Mouse (Mus musculus) adrenal gland, postnatal 36 days (tissue): Measurements from ENCODE around the gene Chid1. TPM values are rescaled to one million over a fixed set of nuclear protein-coding genes. Genes with fewer than 3 reads are reported as not detected.

Source experiments
- DNase-seq, 2 experiments: peaks; one replicate each; pipeline ENCODE4 v3.0.0; 2021; ENCODE audit warnings: mixed read lengths in 1 of 2
- total RNA-seq, 2 experiments: library from RNA; stranded (reverse); gene quantifications; 2 replicates each; pipeline ENCODE4 v1.2.3; 2021

Chid1 gene
- total RNA-seq, 2 experiments from 2014 or later: 57.4 to 58.5 TPM

DNA sequence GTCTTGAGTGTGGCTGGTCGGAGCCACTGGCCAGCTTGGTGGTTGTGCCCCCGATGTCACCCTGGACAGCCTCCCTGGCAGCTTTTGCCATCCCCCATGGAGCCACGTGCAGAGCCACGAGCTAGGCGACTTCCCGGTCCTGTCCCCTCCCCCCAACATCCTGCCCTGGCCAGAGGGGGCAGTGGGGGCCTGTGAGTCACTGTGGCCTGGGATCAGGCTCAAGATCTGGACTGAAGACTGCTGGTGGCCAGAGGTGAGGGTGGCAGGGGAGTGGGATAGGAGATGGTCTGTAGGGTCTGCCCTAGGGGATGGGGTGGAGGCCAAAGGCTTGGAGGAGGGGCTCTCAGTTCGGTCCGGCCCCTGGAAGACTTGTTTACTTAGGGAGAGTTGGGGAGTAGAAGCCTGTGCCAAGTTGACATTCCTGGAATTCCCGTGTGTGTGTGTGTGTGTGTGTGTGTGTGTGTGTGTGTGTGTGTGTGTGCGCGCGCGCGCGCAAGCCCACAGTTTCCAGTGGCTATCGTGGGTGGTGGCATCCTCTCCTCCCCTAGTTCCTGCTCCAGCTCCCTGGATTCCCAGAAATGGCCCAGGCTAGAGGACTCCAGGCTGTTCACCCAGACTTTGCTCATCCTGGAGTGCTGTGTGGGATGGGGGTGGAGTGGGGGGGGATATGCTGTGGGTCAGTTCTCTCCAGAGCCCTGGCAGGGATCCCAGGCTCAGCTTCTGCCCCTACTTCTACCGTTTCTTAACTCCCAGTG is 63.3 kb downstream of the Chid1 start:
- peak; percentile 93 to 96 for DNase-seq

- DNase-seq: no peak
Observed at GRCm38 (mm10) chr7:141475805-141476158, 63.9 kb downstream of the Chid1 start.

- peak; percentile 87 to 92 for DNase-seq
Observed at GRCm38 (mm10) chr7:141475011-141475804, 64.4 kb downstream of the Chid1 start, which contains the start of the genes Polr2l and Tspan4. TSS of gene Polr2l (minus strand) at chr7:141475132. TSS of gene Tspan4 (plus strand) at chr7:141475240.

GRCm38 (mm10) chr7:141474160-141474559 is 65.5 kb downstream of the Chid1 start:
- DNase-seq: no peak

GRCm38 (mm10) chr7:141472763-141473162 is 66.9 kb downstream of the Chid1 start:
- DNase-seq: no peak

- DNase-seq: peak in 1 of 2 experiments; percentile 65
Observed at GRCm38 (mm10) chr7:141472226-141472625, 67.4 kb downstream of the Chid1 start.

- DNase-seq: no peak
Observed at GRCm38 (mm10) chr7:141471236-141471635, 68.4 kb downstream of the Chid1 start.

DNA sequence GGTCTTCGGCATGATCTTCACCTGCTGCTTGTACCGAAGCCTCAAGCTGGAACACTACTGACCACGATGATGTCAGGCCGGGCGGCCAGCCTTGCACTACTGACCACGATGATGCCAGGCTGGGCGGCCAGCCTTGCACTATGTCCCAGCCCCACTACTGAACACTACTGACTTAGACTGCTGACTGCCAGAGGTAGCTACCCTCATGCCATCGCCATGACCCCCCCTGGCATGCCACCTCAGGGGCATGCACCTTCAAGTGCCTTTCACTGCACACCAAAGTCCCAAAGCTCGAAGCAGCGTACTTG is 69.1 kb downstream of the Chid1 start:
- DNase-seq: no peak

- no peak for DNase-seq
Observed at GRCm38 (mm10) chr7:141469901-141470636, 69.6 kb downstream of the Chid1 start.

GRCm38 (mm10) chr7:141469352-141469751 is 70.3 kb downstream of the Chid1 start:
- DNase-seq: no peak

DNA sequence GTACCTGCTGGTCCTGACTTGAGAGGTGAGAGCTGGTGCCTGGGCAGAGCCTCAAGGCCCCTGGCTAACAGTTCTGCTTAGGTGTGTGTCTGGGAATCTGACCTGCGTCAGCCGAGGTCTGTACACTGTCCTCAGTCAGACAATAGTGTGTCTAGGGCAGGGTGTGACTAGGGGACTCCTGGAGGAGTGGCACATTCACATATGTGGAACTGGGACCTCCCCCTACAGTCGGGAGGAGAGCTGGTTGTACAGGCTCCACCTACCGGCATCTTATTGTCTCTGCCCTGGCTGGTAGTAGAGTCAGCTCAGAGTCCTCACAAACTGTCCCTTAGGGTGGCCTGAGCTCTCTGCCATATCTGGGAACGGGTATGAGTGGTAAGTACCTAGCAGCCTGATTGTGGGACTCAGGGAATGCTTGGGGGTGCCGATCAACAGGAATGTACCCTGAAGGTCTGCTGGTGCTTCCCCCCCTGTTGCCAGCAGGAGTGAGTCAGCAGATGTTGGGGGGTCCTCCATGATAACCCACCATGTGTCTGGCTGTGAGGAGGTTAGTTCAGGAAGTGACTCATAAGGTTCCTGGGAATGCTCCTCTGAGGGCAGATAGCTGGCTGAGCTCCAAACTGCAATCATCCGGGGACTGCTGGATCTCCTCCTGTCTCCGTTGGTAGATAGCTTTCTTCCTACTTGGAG is 71.0 kb downstream of the Chid1 start:
- peak; percentile 88 to 91 for DNase-seq

- peak in 1 of 2 experiments; percentile 65 for DNase-seq
Observed at GRCm38 (mm10) chr7:141468164-141468521, 71.5 kb downstream of the Chid1 start.

DNA sequence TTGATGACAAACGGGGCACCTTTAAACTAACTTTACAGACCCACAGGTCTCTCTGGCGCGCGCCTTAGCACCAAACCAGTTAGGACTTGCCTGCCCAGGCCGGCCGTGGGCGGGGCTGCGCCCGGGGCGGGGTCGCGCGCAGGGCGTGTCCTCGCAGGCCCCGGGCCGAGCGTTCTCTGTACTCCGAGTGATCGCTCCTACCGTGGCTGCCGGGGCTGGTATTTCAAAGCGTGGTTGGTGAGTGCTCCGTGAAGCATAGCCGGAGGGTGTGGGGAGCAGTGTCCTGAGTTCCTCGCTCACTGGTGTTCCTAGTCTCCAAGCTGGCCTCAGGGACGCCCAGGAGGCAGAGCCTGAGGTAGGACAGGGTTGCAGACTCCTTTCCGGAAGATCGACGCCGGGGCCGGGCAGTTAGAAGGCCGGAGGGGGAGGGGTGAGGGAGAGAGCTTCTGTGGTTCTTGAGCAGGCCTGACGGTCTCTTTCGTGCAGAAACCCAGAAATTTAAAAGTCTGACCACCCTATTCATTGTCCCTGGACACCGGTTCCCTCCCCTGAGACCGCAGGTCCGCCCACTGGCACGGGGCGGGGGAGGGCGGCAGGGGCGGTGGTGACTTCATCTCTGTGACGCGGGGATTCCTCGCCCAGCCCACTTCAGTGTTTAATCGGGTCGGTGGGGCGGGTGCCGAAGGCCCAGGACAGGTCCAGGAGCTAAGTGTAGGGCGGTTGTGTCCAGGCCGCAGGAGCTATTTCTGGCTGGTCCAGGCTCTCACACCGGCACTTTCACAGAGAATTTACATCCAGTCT is 72.2 kb downstream of the Chid1 start, which contains the start of gene Cd151:
TSS of gene Cd151 (plus strand) at position 163 of the 801 bp plus-strand sequence.
- peak; percentile 94 to 97 for DNase-seq

DNA sequence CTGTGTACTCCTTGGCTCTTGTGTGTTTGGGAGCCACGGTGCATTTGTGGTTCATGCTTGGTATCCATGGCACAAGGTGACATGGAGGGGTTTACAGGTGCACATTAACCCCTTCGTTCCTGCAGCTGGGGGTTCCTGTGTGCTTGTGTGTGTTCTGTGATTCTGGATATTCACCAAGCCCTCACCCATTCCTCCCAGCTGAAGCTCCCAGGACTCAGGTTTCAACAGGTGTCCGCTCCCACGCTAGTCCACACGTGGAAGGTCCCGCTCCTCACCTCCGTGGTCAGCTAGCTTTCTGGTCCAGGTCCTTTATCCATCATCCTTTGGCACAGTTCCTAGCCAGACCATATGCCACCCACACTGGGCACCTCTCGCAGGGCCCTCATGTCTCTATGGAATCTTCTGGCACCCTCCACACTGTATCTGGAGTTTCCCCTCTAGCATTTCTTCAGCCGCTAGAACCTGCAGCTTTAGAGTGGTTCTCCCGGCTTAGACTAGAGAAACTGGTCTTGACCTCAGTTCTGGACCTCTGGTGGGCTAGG is 73.0 kb downstream of the Chid1 start:
- no peak for DNase-seq

GRCm38 (mm10) chr7:141466045-141466394 is 73.6 kb downstream of the Chid1 start:
- DNase-seq: peak; percentile 59 to 65

DNA sequence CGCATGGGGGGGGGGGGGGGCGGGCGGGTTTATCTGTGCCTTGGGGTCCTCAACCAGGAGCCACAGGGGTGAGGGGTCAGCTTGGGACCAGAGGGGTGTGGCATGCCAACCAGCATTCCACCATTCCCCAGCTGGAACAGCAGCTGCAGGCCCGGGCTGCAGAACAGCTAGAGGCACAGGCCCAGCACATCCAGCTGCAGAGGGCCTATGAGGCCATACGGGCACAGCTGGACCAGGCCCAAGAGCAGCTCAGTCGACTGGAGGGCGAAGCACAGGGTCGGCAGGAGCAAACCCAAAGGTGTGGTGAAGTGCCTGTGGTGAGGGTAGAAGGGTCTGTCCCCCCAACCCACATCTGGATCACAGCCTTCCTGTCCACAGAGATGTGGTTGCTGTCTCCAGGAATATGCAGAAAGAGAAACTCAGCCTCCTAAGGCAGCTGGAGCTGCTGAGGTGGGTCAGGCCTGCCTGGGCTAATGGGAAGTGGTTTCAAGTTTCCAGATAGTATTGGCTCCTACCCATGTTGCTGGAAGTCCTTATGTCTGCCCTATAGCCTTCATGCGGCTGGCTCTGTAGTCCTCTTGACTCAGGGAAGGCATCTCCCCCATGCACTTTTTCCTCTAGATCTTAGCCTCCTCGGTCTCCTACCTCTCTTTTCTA is 74.1 kb downstream of the Chid1 start:
- DNase-seq: no peak

DNA sequence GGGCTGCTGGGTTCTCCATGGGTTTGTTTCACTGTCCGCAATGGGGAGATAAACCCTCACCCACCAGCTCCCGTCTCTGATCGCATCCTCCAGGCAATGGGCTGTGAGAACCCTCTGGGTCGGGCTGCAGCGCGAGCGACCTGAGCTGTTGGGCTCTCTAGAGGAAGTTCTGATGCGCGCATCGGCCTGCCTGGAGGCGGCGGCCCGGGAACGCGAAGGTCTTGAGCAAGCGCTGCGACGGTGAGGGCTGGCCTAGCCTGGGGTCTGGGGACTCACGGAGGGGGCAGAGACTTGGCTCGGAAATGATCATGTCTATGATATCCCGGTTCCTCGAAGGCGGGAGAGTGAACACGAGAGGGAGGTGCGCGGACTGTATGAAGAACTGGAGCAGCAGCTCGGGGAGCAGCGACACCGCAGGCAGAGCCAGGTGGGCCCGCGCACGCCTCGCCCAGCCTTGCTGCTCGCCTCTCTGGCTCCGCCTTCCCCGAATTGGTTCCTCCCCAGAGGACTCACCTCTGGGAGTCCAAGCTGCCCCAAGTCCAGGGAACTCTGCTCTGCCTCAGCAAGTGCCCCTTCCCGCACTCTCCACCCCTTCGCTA is 75.0 kb downstream of the Chid1 start:
- DNase-seq: no peak

DNA sequence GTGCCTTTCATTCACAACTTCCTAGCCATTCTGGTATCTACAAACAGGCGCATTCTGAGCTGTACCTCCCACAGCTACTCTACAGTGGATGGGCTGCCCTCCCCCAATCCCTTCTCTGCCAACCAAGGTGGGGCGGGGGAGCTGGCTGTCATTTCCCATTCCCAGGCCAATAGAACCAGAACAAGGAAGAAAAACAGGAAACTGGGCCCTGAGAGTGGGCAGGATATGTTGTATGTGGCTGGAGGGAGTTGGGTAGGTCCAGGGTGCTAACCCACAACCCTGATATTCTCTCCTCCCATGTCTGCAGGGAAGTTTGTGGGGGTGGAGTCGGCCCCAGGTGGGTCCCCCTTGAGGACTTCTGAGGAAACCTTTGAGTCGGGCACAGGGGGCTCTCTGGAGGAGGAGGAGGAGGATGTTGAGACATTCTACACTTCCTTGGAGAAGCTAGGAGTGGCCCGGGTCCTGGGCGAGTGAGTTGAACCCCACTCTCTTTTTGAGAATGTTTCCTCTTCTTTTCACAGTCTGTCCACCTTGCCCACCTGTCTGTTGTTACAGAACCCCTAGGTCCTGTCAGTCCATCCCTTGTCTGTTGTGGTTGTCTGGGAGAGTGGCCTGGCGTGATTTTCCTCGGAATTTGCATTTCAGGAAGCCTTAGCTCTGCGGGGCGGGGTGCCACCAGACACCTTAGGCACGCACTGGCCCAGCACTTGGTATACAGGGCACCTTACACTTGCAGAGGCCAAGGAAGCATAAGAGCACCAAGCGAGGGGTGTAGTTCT is 75.6 kb downstream of the Chid1 start:
- DNase-seq: peak in 1 of 2 experiments; percentile 65

- DNase-seq: no peak
Observed at GRCm38 (mm10) chr7:141462333-141462821, 77.3 kb downstream of the Chid1 start.
